Mouse (Mus musculus): ENCODE measurements around the gene Sos2. TPM values are rescaled to one million over a fixed set of nuclear protein-coding genes. Genes with fewer than 3 reads are reported as not detected.

Sos2 gene
- 10 to 100 TPM; 33.7 to 40.8 TPM for total RNA-seq (2021)
- long read RNA-seq, experiment 1, full-length matches to known transcripts = 3 of 5 reads
- long read RNA-seq, experiment 1, partial matches to known transcripts = 2 of 5 reads
- long read RNA-seq, experiment 1, other reads (novel, unspliced or antisense) = 0 of 5 reads
- long read RNA-seq, experiment 2, partial matches to known transcripts = 6 of 7 reads
- long read RNA-seq, experiment 2, other reads (novel, unspliced or antisense) = 1 of 7 reads

GRCm38 (mm10) chr12:69681566-69682061 is at the start of gene Sos2:
Gene Sos2, minus strand, starts transcription at chr12:69681852.
- peak; percentile 69 for DNase-seq (ENCODE audit: low spot score in 2 of 2)

DNA sequence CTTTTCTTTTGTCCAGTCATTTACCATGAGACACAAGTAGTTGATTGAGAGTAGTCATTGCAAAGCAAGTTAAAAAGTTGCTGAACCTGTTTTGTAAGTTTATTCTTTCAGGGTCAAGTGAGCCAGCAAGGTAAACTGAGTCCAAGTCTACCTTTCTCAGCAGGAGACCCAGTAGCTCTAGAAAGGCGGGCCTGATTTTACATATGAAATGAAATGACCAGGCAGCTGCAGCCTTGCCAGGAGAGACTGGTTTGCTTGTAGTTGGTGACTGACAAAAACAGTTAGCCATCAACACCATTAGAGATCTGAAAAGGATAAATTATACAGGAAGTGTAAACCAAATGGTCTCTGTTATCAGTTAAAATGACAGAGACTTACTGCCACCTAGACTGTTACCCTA is 48.7 kb upstream of the Sos2 start:
- DNase-seq (ENCODE audit: low spot score in 2 of 2) = no peak

DNA sequence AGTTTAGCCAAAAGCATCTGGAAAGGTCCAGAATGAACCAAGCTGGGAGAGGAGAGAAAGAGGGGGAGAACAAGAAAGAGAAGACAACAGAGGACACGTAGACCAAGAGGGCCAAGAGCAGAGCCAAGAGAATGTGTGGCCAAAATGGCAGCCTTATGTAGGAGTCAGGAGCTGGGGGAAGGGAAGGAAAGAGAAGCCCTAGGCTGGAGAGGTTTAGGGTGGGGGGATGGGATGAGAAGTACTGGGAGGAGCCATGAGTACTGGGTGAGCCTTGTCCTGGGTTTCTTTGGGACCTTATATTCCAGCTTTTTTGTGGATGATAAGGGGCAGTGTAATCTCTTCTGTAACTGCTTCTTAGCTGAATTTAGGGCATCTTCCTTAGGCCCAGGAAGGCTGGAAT is 47.6 kb upstream of the Sos2 start:
- no peak for DNase-seq (ENCODE audit: low spot score in 2 of 2)

- DNase-seq (ENCODE audit: low spot score in 2 of 2) = peak; percentile 96 to 97
Observed at GRCm38 (mm10) chr12:69724711-69725460, 43.2 kb upstream of the Sos2 start, which contains the start of the genes L2hgdh and Atp5s. Gene L2hgdh, minus strand, starts transcription at chr12:69724873. Gene Atp5s, plus strand, starts transcription at chr12:69724950.

GRCm38 (mm10) chr12:69724018-69724710 is 42.5 kb upstream of the Sos2 start:
- DNase-seq (ENCODE audit: low spot score in 2 of 2) = no peak

- no peak for DNase-seq (ENCODE audit: low spot score in 2 of 2)
Observed at GRCm38 (mm10) chr12:69723376-69723775, 41.7 kb upstream of the Sos2 start.

- DNase-seq (ENCODE audit: low spot score in 2 of 2) = no peak
Observed at GRCm38 (mm10) chr12:69722857-69723256, 41.2 kb upstream of the Sos2 start.

- DNase-seq (ENCODE audit: low spot score in 2 of 2) = no peak
Observed at GRCm38 (mm10) chr12:69713628-69714027, 32.0 kb upstream of the Sos2 start.

GRCm38 (mm10) chr12:69704799-69705458 is 23.3 kb upstream of the Sos2 start:
- DNase-seq (ENCODE audit: low spot score in 2 of 2) = no peak

DNA sequence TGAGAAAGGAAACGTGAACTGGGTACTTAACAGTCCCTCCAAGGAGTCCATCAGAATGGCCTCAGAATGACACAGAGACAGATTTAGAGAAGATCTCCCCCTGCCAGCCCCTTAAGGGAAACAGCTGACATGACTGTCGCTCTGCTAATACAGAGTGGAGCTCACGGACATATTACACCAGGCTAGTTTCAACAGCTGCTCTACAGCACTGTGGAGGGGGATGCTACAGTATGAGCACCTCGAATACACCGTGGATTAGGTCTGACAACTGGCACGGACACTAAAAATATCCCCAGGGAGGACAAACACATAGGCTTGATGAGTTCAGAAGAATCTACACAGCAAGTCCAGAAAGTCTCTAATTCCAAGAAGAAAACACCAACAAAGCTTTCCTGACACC is 16.7 kb upstream of the Sos2 start:
- DNase-seq (ENCODE audit: low spot score in 2 of 2) = no peak

DNA sequence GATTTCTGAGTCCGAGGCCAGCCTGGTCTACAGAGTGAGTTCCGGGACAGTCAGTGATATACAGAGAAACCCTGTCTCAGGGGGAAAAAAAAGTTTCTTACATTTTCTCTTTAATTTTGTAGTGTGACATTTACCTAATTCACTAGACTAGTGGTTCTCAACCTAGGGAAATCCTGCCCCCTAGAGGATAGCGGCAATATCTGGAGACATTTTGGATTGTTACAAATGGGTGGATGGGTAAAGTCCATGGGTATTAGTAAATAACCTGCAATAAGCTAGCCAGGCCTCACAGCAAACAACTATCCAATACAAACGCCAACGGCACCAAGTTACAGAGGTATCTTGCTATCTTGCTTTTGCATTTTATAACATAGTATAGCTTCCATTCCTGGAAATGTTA is 15.1 kb upstream of the Sos2 start:
- peak; percentile 43 to 49 for DNase-seq (ENCODE audit: low spot score in 2 of 2)

- no peak for DNase-seq (ENCODE audit: low spot score in 2 of 2)
Observed at GRCm38 (mm10) chr12:69693471-69693870, 11.8 kb upstream of the Sos2 start.

GRCm38 (mm10) chr12:69690714-69691113 is 9.1 kb upstream of the Sos2 start:
- no peak for DNase-seq (ENCODE audit: low spot score in 2 of 2)

GRCm38 (mm10) chr12:69689094-69689493 is 7.4 kb upstream of the Sos2 start:
- no peak for DNase-seq (ENCODE audit: low spot score in 2 of 2)

- no peak for DNase-seq (ENCODE audit: low spot score in 2 of 2)
Observed at GRCm38 (mm10) chr12:69688368-69688767, 6.7 kb upstream of the Sos2 start.

DNA sequence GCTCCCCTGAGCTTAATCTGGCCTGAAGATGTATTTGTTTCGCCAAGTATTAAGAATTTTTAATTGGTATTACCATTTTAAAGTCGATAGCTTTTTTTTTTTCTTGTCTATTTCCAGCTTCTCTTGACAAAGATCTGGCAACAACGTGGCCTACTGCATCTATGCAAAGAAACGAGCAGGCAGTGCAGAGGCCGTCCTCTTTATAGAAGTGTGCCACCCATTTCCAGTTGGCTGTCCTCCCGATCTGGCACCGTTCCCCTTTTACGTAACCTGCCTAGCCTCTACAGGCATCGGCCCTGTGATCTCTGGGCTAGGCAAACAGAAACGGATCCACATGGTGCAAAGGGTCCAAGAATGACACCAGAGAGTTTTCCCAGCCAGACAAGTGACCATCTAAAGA is 1.9 kb upstream of the Sos2 start:
- DNase-seq (ENCODE audit: low spot score in 2 of 2) = peak; percentile 80 to 81

DNA sequence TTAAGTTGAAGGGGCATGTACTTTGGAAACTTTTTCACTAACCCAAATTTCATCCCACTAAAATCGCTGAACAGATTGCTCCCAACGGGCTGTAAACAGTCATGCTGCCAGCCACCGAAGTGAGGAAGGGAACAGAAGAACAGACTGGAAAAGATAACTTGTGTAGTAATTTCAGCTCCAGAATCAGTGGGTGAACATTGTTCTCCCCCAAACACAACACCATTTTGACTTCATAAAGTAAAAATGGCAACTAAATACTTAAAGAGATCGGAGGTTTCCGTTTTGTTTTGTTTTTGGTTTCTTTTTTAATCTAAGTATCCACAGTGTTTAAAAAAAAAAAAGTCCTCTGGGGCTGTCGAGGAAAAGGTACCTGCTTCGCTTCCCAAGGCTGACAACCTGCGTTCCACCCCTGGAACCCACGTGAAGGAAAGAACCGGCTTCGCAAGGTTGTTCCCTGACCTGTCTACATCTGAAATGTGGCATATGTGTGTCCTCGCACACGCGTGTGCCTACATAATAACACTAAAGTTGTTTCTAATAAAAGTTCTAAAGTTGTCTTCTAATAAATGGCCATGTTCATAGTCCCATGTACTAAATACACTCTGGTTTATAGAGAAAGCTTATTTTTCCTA is 1.3 kb upstream of the Sos2 start:
- no peak for DNase-seq (ENCODE audit: low spot score in 2 of 2)

DNA sequence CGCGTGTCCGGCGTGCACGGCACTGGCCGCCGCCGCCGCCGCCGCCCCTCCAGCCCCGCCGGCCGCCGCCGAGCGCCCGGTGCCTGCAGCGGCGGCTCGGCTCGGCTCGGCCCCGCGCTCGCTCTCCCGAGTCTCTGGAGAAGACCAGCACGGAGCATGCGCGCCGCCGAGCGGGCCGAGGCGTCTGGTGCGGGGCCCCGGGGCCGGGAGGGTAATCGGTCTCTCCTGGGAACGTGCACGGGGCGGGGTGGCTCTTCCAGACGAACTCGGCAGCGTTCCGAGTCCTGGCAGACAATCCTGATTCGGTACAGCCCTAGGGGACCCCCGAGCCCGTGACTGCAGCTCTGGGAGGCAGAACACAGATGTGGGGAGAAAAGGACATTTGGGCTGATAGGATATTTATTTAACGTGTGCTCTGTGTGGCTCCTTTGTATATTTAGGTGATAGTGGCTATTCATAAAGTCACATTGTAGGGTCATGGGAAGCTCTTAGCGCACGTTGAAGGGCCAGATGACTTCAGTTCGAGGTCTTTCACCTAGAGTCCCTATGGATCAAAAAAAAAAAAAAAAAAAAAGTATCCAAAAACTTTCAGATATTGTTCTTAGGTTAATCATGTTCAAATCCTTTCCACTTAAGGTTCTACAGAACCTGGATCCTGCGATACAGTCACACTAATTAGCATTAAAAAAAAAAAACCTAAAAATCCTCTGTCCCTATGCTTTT is 574 bp upstream of the Sos2 start:
- DNase-seq (ENCODE audit: low spot score in 2 of 2) = peak; percentile 83 to 85

GRCm38 (mm10) chr12:69680635-69681565 is 752 bp downstream of the Sos2 start:
- DNase-seq (ENCODE audit: low spot score in 2 of 2) = peak; percentile 52 to 63
